Comparison of ENCODE assay signal across 28 mouse cellular contexts in the genomic region with DNA sequence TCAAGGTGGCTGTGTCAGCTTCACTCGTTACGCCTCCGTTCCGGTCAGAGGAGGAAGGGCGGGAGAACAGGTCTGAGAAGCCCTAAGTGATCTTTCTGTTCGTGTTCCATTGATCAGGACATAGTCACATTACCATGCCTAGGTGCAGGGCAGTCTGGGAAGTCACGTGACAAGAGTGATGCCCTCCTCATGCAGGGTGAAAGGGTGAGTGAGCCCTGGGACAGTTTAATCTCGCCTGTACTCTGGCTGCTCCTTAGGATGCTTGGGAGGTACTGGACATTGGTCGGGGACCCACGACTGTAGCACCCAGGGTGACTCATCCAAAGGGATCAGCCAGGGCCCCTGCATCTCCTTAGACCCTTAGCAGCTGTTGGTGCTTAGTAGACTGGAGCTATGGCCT. TPM values are rescaled to one million over a fixed set of nuclear protein-coding genes. Genes with fewer than 3 reads are reported as not detected.
A peak's percentile ranks its signal among the peaks of the same experiment; 100 is the strongest.
DNase-seq lines count a peak whose midpoint lies in the region; ATAC-seq and TF ChIP-seq lines count a peak whose summit lies in the region.
"Had no signal": no experiment of that assay in that cellular context is flagged by ENCODE, and none has a peak within 500 bp of the region (broad histone marks: within the 10 kb centered on the region; RNA-seq: fewer than 3 reads in every experiment).

No protein-coding gene starts in this region.

- peaks cover 16% of the 10 kb centered on the region for H3K36me3 ChIP-seq in heart, embryonic 13.5 days
- no peaks in the 10 kb centered on the region for H3K36me3 ChIP-seq in heart, adult 2 months (ENCODE audit: control insufficient read depth, insufficient read depth, low read length)
- no peaks in the 10 kb centered on the region for H3K36me3 ChIP-seq in ES-Bruce4 (ENCODE audit: control insufficient read depth, insufficient read depth, low read length, poor library complexity, severe bottlenecking)

- DNase-seq in heart, adult 2 months: no peak
- peak; percentile 18 for DNase-seq in kidney, adult 18-20 months
- DNase-seq in kidney, postnatal 14 days: no peak
- peak; percentile 44 for DNase-seq in R1 (ENCODE audit: low read depth, low spot score)
- DNase-seq in adrenal gland, adult 18-20 months (ENCODE audit: low spot score in 2 of 2): no peak
- DNase-seq: adrenal gland, adult 8-10 months; B cell, adult 2 months; cerebellum, adult 11-12 months; cerebellum, postnatal 10 days; gastrocnemius, postnatal 36 days; kidney, postnatal 10 days; liver, postnatal 0 days; lung, postnatal 10 days; thymus, adult 2 months; thymus, postnatal 4 days had no signal

- no peak for TF ChIP-seq CTCF in heart, adult 2 months (IDR thresholded peaks at IDR 0.05)
- no peak for TF ChIP-seq CTCF in ES-Bruce4 (IDR thresholded peaks at IDR 0.05; ENCODE audit: low read depth, low read length)

- WGBS in heart, embryonic 13.5 days: 65% methylated on average over 10 of the region's 10 CpGs
- WGBS in heart, adult 2 months: 69% methylated on average over 10 of the region's 10 CpGs

- H3K9ac ChIP-seq in heart, embryonic 13.5 days: peak overlapping the region; percentile 28; the same call in 1 of the 2 replicates
- H3K9ac ChIP-seq in heart, adult 2 months (ENCODE audit: low read depth, low read length): no peak overlapping the region
- H3K9ac ChIP-seq in ES-Bruce4 (ENCODE audit: low read depth, poor library complexity, severe bottlenecking): peak overlapping the region; percentile 22
- H3K9ac ChIP-seq: forebrain, embryonic 13.5 days; hindbrain, embryonic 12.5 days; limb, embryonic 12.5 days; liver, postnatal 0 days; midbrain, embryonic 12.5 days had no signal

- no peaks in the 10 kb centered on the region for H3K27me3 ChIP-seq in heart, embryonic 13.5 days (replicated peaks)
- H3K27me3 ChIP-seq in heart, adult 2 months (ENCODE audit: control insufficient read depth, insufficient read depth, low read length): no peaks in the 10 kb centered on the region
- no peaks in the 10 kb centered on the region for H3K27me3 ChIP-seq in ES-Bruce4 (ENCODE audit: control insufficient read depth, insufficient read depth, low read length, poor library complexity, severe bottlenecking)
- H3K27me3 ChIP-seq: CH12.LX; forebrain, embryonic 13.5 days; hindbrain, embryonic 12.5 days; limb, embryonic 12.5 days; midbrain, embryonic 12.5 days had no signal

- H3K4me3 ChIP-seq in heart, embryonic 13.5 days: no peak overlapping the region
- no peak overlapping the region for H3K4me3 ChIP-seq in heart, adult 2 months
- H3K4me3 ChIP-seq in ES-Bruce4 (ENCODE audit: low read depth, low read length): peak overlapping the region; percentile 27
- H3K4me3 ChIP-seq: forebrain, embryonic 13.5 days; hindbrain, embryonic 12.5 days; limb, embryonic 12.5 days; midbrain, embryonic 12.5 days had no signal

- intact Hi-C loops in heart, adult 2 months (cut with DNase I): no loop called here

- no peak for TF ChIP-seq EP300 in heart, adult 2 months (IDR thresholded peaks at IDR 0.05; ENCODE audit: insufficient read depth, low read depth, low read length)
- no peak for TF ChIP-seq EP300 in ES-Bruce4 (IDR thresholded peaks at IDR 0.05; ENCODE audit: insufficient read depth, low read depth, low read length)

- H3K27ac ChIP-seq in heart, embryonic 13.5 days (replicated peaks): peak overlapping the region; percentile 68; the same call in 1 of the 2 replicates
- no peak overlapping the region for H3K27ac ChIP-seq in heart, adult 2 months
- H3K27ac ChIP-seq in ES-Bruce4 (ENCODE audit: insufficient read depth, low read length): peak overlapping the region; percentile 68
- H3K27ac ChIP-seq: forebrain, embryonic 13.5 days; hindbrain, embryonic 12.5 days; limb, embryonic 12.5 days; midbrain, embryonic 12.5 days had no signal

- H3K4me1 ChIP-seq in heart, embryonic 13.5 days: peaks cover 32% of the 10 kb centered on the region
- peaks cover 1% of the 10 kb centered on the region; the same call in 1 of the 2 replicates for H3K4me1 ChIP-seq in heart, adult 2 months (ENCODE audit: control insufficient read depth, insufficient read depth, low read length)
- peaks cover 4% of the 10 kb centered on the region for H3K4me1 ChIP-seq in ES-Bruce4 (ENCODE audit: control insufficient read depth, insufficient read depth, low read length)

- no peaks in the 10 kb centered on the region for H3K79me2 ChIP-seq in heart, adult 2 months (replicated peaks; ENCODE audit: control insufficient read depth, insufficient read depth, low read length)

- ATAC-seq in heart, embryonic 13.5 days (ENCODE audit: extremely low read depth, insufficient number of reproducible peaks, low FRiP score, low TSS enrichment): no peak
- ATAC-seq: forebrain, embryonic 13.5 days; liver, postnatal 0 days had no signal

- no peak for TF ChIP-seq POLR2A in heart, adult 2 months (IDR thresholded peaks at IDR 0.05; ENCODE audit: insufficient read depth, low read depth, low read length)
- TF ChIP-seq POLR2A in ES-Bruce4 (IDR thresholded peaks at IDR 0.05; ENCODE audit: insufficient read depth, low read length): no peak

- H3K4me2 ChIP-seq in heart, embryonic 13.5 days: no peak overlapping the region
- H3K4me2 ChIP-seq: forebrain, embryonic 13.5 days; hindbrain, embryonic 12.5 days; limb, embryonic 12.5 days; liver, embryonic 11.5 days; midbrain, embryonic 12.5 days had no signal

- no peaks in the 10 kb centered on the region for H3K9me3 ChIP-seq in heart, embryonic 13.5 days
- no peaks in the 10 kb centered on the region for H3K9me3 ChIP-seq in ES-Bruce4 (replicated peaks; ENCODE audit: control insufficient read depth, insufficient read depth, low read length, poor library complexity, severe bottlenecking)
- H3K9me3 ChIP-seq: forebrain, embryonic 13.5 days; hindbrain, embryonic 12.5 days; limb, embryonic 12.5 days; midbrain, embryonic 12.5 days had no signal

RNA-seq across cellular contexts. Expression of a gene that starts 22.7 kb away (rescaled TPM):
- polyA plus RNA-seq in heart, embryonic 13.5 days (2015; fragmentation: Nextera tagmentation; extraction: Ambion mirVana): 30.4 and 31.1 TPM in 2 replicates
- 10 to 100 TPM; 56.4 to 63.4 TPM for total RNA-seq in heart, adult 2 months (2021)
- 48.1 and 54.7 TPM in 2 replicates for polyA plus RNA-seq in heart, adult 2 months (2012; rRNA removed)
- 76.6 and 81.6 TPM in 2 replicates for polyA plus RNA-seq in ES-Bruce4 (2011; ENCODE audit: insufficient read depth, insufficient read length, low read depth, missing spikeins)
- 10 to 100 TPM; 22.9 to 24.4 TPM for total RNA-seq in adrenal gland, adult 18-20 months (2021)

RNA-seq across cellular contexts. Expression of a gene that starts 31.7 kb away (rescaled TPM):
- polyA plus RNA-seq in heart, embryonic 13.5 days (2015; fragmentation: Nextera tagmentation; extraction: Ambion mirVana): 47.4 and 47.7 TPM in 2 replicates
- 10 to 100 TPM; 60.1 to 65.1 TPM for total RNA-seq in heart, adult 2 months (2021)
- polyA plus RNA-seq in heart, adult 2 months (2012; rRNA removed): 22.6 and 39.2 TPM in 2 replicates
- polyA plus RNA-seq in ES-Bruce4 (2011; ENCODE audit: insufficient read depth, insufficient read length, low read depth, missing spikeins): 42.0 and 45.3 TPM in 2 replicates
- 10 to 100 TPM; 62.6 to 71.1 TPM for total RNA-seq in adrenal gland, adult 18-20 months (2021)

RNA-seq across cellular contexts. Expression of a gene that starts 34.8 kb away (rescaled TPM):
- 4.1 and 4.9 TPM in 2 replicates for polyA plus RNA-seq in heart, embryonic 13.5 days (2015; fragmentation: Nextera tagmentation; extraction: Ambion mirVana)
- total RNA-seq in heart, adult 2 months (2021): under 1 TPM in 1 of 2 experiments, not detected in 1; 0.59 TPM
- 4.6 and 6.2 TPM in 2 replicates for polyA plus RNA-seq in heart, adult 2 months (2012; rRNA removed)
- polyA plus RNA-seq in ES-Bruce4 (2011; ENCODE audit: insufficient read depth, insufficient read length, low read depth, missing spikeins): 19.6 and 20.1 TPM in 2 replicates
- total RNA-seq in adrenal gland, adult 18-20 months (2021): 1 to 10 TPM; 2.0 to 8.2 TPM
- total RNA-seq: gastrocnemius, adult 18-20 months; neutrophil, adult 5-6 weeks had no signal

RNA-seq across cellular contexts. Expression of a gene that starts 39.1 kb away (rescaled TPM):
- polyA plus RNA-seq in heart, embryonic 13.5 days (2015; fragmentation: Nextera tagmentation; extraction: Ambion mirVana): not detected in 2 replicates
- not detected for total RNA-seq in heart, adult 2 months (2021)
- not detected in 2 replicates for polyA plus RNA-seq in heart, adult 2 months (2012; rRNA removed)
- not detected in 2 replicates for polyA plus RNA-seq in ES-Bruce4 (2011; ENCODE audit: insufficient read depth, insufficient read length, low read depth, missing spikeins)
- total RNA-seq in adrenal gland, adult 18-20 months (2021): not detected
- total RNA-seq: gastrocnemius, adult 18-20 months; gastrocnemius, postnatal 36 days; neutrophil, adult 5-6 weeks had no signal
- polyA plus RNA-seq: heart, postnatal 0 days; limb, embryonic 12.5 days; liver, postnatal 0 days; small intestine, adult 2 months; stomach, embryonic 16.5 days had no signal

Comparison
In these comparisons a context has a peak if more than half of its experiments do, and no peak if none do; other contexts are left out.
1. DNase-seq: peak in kidney, adult 18-20 months (single experiment) and R1 (single experiment); none in heart, adult 2 months (0 of 2), kidney, postnatal 14 days (single experiment) and adrenal gland, adult 18-20 months (0 of 2).